Mouse (Mus musculus): ENCODE data around the gene Top3a. TPM values are rescaled to one million over a fixed set of nuclear protein-coding genes. Genes with fewer than 3 reads are reported as not detected.

Top3a gene
- polyA plus RNA-seq, 1 experiment from 2014 or later = 6.7 TPM

DNA sequence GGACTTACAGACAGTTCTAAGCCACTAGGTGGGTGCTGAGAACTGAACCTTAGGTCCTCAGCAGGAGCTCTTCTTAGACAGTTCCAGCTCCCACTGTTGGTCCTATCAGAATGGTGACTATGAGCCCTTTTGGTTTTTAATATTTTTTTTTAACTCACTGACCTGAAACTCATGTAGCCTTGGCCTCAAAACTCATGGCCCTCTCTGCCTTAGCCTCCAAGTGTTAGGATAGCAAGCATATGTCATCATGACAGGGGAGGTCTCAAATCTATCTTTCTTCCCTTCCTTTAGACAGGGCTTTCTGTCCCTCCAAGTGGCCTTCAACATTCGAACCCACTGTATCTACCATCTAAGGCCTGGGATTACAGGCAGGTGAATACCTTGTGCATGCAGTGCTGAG is 23.7 kb upstream of the Top3a start:
- 56% methylated on average over 1 of the region's 1 CpGs for WGBS (ENCODE audit: insufficient replicate concordance)
- Histone ChIP-seq H3K4me3 (replicated peaks) (no peak overlapping the region), H3K9ac (no peak overlapping the region), H3K4me2 (no peak overlapping the region), H3K9me3 (replicated peaks) (no peaks in the 10 kb centered on the region), H3K4me1 (replicated peaks) (peaks cover 5% of the 10 kb centered on the region), H3K27ac (no peak overlapping the region), H3K36me3 (peaks cover 63% of the 10 kb centered on the region), H3K27me3 (no peaks in the 10 kb centered on the region)
- DNase-seq (no peak), ATAC-seq (ENCODE audit: low read depth) (no peak)

DNA sequence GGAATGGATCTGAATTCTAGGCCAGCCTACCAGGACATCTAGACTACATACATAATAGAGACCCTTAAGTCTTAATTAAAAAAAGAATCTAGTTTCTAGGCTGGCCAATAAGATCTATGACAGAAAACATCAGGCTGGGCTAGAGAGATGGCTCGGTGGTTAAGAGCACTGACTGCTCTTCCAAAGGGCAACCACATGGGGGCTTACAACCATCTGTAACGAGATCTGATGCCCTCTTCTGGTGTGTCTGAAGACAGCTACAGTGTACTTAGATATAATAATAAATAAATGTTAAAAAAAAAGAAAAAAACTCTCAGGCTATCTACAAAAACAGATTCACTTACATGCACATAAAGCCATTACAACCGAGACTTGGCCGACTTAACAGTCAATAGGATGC is 22.8 kb upstream of the Top3a start:
- no peak overlapping the region for H3K9ac ChIP-seq
- DNase-seq (no peak), ATAC-seq (ENCODE audit: low read depth) (no peak)
- peaks cover 5% of the 10 kb centered on the region for H3K4me1 ChIP-seq (replicated peaks)
- H3K36me3 ChIP-seq = peaks cover 66% of the 10 kb centered on the region
- no peak overlapping the region for H3K4me2 ChIP-seq
- H3K4me3 ChIP-seq (replicated peaks) = no peak overlapping the region
- H3K9me3 ChIP-seq (replicated peaks) = no peaks in the 10 kb centered on the region
- H3K27me3 ChIP-seq = no peaks in the 10 kb centered on the region
- H3K27ac ChIP-seq = no peak overlapping the region
- WGBS (ENCODE audit: insufficient replicate concordance) = 71% methylated on average over 4 of the region's 4 CpGs

DNA sequence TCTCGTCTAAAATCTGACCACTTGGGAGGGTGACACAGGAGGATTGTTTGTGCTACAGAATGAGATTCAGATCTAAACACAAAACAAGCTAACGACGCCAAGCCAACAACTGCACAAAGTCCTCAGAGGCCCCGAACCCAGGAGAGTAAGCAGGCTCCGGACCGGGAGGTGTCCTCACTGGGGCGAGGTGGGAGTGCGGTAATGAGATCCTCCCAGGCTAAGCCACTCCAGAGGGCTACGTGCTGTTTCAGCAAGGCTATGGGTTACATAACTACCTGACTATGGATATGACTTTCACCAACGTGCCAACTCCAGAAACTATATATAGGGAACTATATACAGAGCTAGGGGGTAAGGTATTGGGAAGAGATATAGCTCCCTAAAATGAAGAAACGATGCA is 19.2 kb upstream of the Top3a start:
- Histone ChIP-seq H3K36me3 (peaks cover 87% of the 10 kb centered on the region), H3K27ac (no peak overlapping the region), H3K27me3 (no peaks in the 10 kb centered on the region), H3K4me3 (replicated peaks) (no peak overlapping the region), H3K9me3 (replicated peaks) (no peaks in the 10 kb centered on the region), H3K4me1 (replicated peaks) (no peaks in the 10 kb centered on the region), H3K9ac (no peak overlapping the region), H3K4me2 (no peak overlapping the region)
- 84% methylated on average over 11 of the region's 11 CpGs for WGBS (ENCODE audit: insufficient replicate concordance)
- DNase-seq (no peak), ATAC-seq (ENCODE audit: low read depth) (no peak)

DNA sequence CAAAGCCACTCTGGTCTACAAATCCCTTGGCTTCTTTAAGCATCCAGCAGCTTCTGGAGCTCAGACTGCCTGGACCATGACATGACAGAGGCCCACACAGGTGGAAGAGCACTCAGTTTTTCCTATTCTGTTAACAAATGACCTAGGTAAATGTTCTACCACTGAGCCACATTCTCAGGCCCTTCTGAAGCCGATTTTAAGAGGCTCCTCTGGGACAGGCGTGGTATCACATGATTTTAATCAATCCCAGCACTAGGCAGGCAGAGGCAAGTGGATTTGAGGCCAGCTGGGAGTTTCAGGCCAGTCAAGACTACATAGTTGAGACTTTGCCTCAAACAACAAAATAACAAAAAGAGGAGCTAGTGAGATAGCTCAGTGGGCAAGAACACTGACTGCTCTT is 13.3 kb upstream of the Top3a start:
- no peaks in the 10 kb centered on the region for H3K27me3 ChIP-seq
- no peak overlapping the region for H3K27ac ChIP-seq
- WGBS (ENCODE audit: insufficient replicate concordance) = 74% methylated on average over 2 of the region's 2 CpGs
- no peaks in the 10 kb centered on the region for H3K9me3 ChIP-seq (replicated peaks)
- H3K4me3 ChIP-seq (replicated peaks) = no peak overlapping the region
- H3K4me2 ChIP-seq = no peak overlapping the region
- DNase-seq = no peak
- no peaks in the 10 kb centered on the region for H3K4me1 ChIP-seq (replicated peaks)
- H3K36me3 ChIP-seq = peaks cover 90% of the 10 kb centered on the region
- H3K9ac ChIP-seq = no peak overlapping the region
- no peak for ATAC-seq (ENCODE audit: low read depth)

DNA sequence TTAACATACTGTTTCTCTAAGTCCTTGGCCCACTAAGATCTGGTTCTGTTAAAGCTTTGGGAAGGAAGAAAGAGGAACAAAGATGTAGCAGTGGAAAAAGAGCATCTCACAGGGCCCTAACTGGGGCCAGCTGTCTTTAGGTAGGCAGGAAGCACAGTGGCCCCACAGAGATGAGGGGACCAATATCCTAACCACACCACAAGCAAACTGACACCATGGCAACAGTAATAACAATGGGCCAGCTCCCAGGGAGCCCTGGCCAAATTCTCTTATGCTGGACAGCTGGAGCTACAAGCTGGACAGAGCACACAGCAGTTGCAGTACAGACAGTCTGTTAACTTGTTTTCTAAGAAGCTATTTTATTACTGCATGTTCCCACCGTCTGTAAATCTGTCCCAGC is 10.4 kb upstream of the Top3a start:
- Histone ChIP-seq H3K4me1 (replicated peaks) (peaks cover 11% of the 10 kb centered on the region; the same call in 1 of the 2 replicates), H3K4me3 (replicated peaks) (no peak overlapping the region), H3K27ac (no peak overlapping the region), H3K4me2 (no peak overlapping the region), H3K36me3 (peaks cover 89% of the 10 kb centered on the region), H3K27me3 (no peaks in the 10 kb centered on the region), H3K9ac (no peak overlapping the region), H3K9me3 (replicated peaks) (no peaks in the 10 kb centered on the region)
- DNase-seq (no peak), ATAC-seq (ENCODE audit: low read depth) (no peak)
- 61% methylated on average over 1 of the region's 1 CpGs for WGBS (ENCODE audit: insufficient replicate concordance)

DNA sequence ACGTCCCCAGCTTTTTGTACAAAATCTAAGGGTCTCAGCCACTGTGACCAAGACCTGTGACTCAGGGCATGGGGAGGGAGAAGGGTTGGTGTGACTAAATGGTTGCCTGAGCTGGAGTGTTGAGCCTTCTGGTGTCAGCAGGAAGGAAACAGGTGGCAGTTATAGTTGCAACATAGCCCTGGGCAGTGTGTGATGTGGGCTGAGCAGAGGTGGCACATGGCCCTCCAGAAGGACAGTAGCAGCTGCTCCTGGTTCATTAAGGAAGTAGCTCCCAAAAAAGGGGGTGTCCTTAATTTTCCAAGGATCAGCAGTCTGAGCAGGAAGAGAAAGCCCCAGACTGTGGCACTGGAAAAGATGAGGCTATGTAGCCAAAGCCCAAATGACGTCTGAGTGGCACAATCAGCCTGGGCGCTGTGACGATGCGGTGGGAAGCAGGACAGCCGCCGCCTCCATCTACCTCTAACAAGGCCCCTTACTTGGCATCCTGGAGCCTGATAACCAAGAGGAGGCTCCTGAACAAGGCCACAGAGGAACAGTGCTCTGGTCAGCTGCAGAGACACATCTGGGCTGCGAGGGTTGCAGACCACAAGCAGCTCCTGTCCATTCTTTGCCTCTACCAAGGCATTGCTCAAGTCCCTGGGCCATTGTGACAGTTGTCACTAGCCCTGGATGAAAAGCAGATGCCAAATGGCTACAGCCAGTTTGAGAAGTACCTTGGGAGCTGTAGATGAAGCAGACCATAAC is 7.2 kb upstream of the Top3a start:
- ATAC-seq (ENCODE audit: low read depth) = no peak

DNA sequence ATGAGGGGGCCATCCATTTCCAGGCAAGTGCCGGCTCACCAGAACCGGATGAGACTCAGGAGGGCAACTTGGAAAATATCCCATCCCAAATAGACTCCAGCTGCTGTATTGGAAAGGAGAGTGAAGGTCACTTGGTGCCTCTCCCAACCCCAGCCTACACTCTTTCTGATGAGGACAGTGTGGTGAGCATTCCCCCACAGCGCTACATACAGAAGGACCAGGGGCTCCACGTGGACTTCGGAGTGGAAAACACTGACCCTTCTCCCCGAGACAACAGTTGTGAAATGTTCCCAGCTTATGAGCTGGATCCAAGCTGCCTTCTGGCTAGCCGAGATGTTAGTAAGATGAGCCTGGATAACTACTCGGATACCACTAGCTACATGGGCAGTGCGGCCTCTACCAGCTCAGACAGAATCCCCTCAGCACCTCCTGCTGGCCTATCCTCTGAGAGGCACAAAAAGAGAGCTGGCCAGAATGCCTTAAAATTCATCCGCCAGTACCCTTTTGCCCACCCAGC is 2.6 kb upstream of the Top3a start:
- H3K36me3 ChIP-seq = peaks cover 51% of the 10 kb centered on the region
- no peak for DNase-seq

More for the DNA sequence above, 7.2 kb upstream of the Top3a start:
- WGBS (ENCODE audit: insufficient replicate concordance) = 74% methylated on average over 8 of the region's 8 CpGs
- Histone ChIP-seq H3K4me2 (no peak overlapping the region), H3K27ac (no peak overlapping the region), H3K4me1 (replicated peaks) (peaks cover 43% of the 10 kb centered on the region), H3K9ac (no peak overlapping the region), H3K36me3 (peaks cover 87% of the 10 kb centered on the region), H3K4me3 (replicated peaks) (no peak overlapping the region), H3K27me3 (no peaks in the 10 kb centered on the region), H3K9me3 (replicated peaks) (no peaks in the 10 kb centered on the region)
- DNase-seq = no peak

DNA sequence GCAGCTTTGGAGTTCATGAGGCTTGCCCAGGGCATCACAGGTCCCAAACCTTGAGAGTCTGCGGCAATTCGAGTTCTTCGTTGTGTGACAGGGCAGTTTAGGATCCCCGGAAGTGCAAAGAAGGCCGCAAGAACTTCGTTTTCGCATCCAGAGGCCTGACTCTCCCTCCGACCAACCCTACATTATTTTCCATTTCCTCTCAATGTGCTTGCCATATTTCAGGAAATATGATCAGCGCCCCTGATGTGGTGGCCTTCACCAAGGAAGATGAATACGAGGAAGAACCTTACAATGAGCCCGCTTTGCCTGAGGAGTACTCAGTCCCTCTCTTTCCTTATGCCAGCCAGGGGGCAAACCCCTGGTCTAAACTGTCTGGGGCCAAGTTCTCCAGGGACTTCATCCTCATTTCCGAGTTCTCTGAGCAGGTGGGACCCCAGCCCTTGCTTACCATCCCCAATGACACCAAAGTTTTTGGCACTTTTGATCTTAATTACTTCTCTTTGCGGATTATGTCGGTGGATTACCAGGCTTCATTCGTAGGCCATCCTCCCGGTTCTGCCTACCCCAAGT is 721 bp upstream of the Top3a start:
- 22% methylated on average over 16 of the region's 16 CpGs for WGBS (ENCODE audit: insufficient replicate concordance)
- Histone ChIP-seq H3K4me3 (replicated peaks) (peak overlapping the region; percentile 85), H3K27me3 (no peaks in the 10 kb centered on the region)

More for the DNA sequence above, 2.6 kb upstream of the Top3a start:
- peaks cover 77% of the 10 kb centered on the region for H3K4me1 ChIP-seq (replicated peaks)
- no peaks in the 10 kb centered on the region for H3K9me3 ChIP-seq (replicated peaks)
- no peaks in the 10 kb centered on the region for H3K27me3 ChIP-seq
- H3K27ac ChIP-seq = no peak overlapping the region
- 80% methylated on average over 10 of the region's 10 CpGs for WGBS (ENCODE audit: insufficient replicate concordance)
- H3K9ac ChIP-seq = peak overlapping the region; percentile 63
- no peak for ATAC-seq (ENCODE audit: low read depth)
- H3K4me2 ChIP-seq = peak overlapping the region; percentile 91
- peak overlapping the region; percentile 85 for H3K4me3 ChIP-seq (replicated peaks)

DNA sequence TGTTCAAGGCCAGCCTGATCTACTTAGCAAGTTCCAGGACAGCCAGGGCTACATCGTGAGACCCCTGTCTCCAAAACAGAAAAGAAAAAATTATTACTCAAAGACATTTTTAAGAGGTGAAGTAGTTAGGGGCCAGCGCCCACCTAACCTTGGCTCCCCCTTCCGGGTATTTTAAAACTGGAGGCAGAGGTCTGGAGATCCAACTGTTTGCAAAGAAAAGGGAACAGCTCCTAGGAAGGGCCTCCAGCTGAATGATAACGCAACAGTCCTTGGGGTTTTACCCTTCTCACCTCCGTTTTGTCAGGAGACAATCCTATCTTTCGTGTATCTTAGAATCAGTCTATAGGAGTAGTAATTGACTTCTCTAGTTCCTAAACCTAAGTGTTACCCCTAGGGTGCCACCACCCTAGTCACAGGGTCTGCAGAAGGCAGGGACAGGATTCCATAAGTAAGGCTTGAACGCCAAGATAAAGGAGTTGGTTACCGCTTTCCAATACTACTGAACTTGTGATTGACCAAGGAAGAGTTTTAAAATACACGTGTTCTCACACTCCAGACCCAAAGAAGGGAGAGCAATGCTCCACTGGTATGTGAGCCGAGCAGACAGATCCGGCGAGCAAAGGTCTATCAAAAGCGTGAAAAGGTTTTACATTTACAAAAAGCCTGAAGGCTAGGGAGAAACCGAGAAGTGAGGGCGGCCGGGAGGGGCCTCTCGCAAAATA is 897 bp downstream of the Top3a start:
- 3% methylated on average over 17 of the region's 17 CpGs for WGBS (ENCODE audit: insufficient replicate concordance)
- H3K27ac ChIP-seq = peak overlapping the region; percentile 91
- no peaks in the 10 kb centered on the region for H3K27me3 ChIP-seq
- H3K9ac ChIP-seq = peak overlapping the region; percentile 87
- H3K4me3 ChIP-seq (replicated peaks) = peak overlapping the region; percentile 85
- 0 out of 2 replicates have a peak, but pooled peaks have one; percentile 17 for ATAC-seq (ENCODE audit: low read depth)
- no peak for DNase-seq
- peak overlapping the region; percentile 91 for H3K4me2 ChIP-seq
- H3K36me3 ChIP-seq = peaks cover 25% of the 10 kb centered on the region
- H3K9me3 ChIP-seq (replicated peaks) = no peaks in the 10 kb centered on the region
- peaks cover 66% of the 10 kb centered on the region for H3K4me1 ChIP-seq (replicated peaks)

More for the DNA sequence above, 721 bp upstream of the Top3a start:
- Histone ChIP-seq H3K4me1 (replicated peaks) (peaks cover 79% of the 10 kb centered on the region), H3K4me2 (peak overlapping the region; percentile 91), H3K9me3 (replicated peaks) (no peaks in the 10 kb centered on the region), H3K27ac (peak overlapping the region; percentile 91), H3K9ac (peak overlapping the region; percentile 87), H3K36me3 (peaks cover 34% of the 10 kb centered on the region)
- ATAC-seq (ENCODE audit: low read depth) = no peak
- no peak for DNase-seq

DNA sequence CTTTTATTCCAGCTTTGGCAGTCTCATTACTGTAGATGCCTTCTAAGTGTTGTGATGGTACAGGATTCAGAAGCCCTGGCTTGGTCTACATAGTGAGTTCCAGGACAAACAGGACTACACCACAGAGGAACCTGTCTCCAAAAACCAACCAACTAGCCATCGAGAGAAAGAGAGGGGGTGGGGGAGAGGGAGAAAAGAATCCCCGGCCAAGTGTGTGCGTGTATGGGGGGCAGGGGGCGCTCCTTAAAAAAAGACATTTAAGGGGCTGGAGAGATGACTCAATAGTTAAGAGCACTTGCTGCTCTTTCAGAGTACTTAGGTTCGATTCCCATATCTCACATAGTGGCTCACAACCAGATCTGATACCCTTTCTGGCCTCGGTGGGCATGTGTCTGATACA is 1.6 kb downstream of the Top3a start:
- peaks cover 20% of the 10 kb centered on the region for H3K36me3 ChIP-seq
- peak overlapping the region; percentile 85 for H3K4me3 ChIP-seq (replicated peaks)
- H3K4me2 ChIP-seq = peak overlapping the region; percentile 91
- no peak for ATAC-seq (ENCODE audit: low read depth)
- 24% methylated on average over 6 of the region's 6 CpGs for WGBS (ENCODE audit: insufficient replicate concordance)
- H3K27me3 ChIP-seq = no peaks in the 10 kb centered on the region
- no peak for DNase-seq
- no peaks in the 10 kb centered on the region for H3K9me3 ChIP-seq (replicated peaks)
- peak overlapping the region; percentile 91 for H3K27ac ChIP-seq
- peaks cover 59% of the 10 kb centered on the region for H3K4me1 ChIP-seq (replicated peaks)
- H3K9ac ChIP-seq = peak overlapping the region; percentile 87

DNA sequence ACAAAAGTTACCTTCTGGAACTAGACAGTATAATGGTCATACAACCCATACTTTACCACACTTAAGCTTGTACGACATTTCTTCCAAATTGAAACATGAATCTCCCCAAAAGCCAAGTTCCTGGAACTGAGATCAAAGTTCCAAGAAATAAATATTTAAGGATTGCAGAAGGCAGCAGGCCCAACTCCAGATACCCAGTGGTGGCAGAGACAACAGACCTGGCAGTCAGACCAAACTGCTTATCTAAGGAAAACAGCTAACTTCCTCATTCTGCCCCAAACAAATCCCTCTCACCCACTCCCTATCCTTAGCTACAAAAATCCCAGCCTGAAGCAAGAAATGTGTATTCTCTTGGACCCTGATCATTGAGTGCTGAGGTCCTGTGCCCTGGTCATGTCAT is 2.3 kb downstream of the Top3a start:
- Histone ChIP-seq H3K4me2 (peak overlapping the region; percentile 91), H3K4me1 (replicated peaks) (peaks cover 52% of the 10 kb centered on the region), H3K27ac (no peak overlapping the region), H3K9me3 (replicated peaks) (no peaks in the 10 kb centered on the region), H3K36me3 (peaks cover 13% of the 10 kb centered on the region), H3K9ac (peak overlapping the region; percentile 87; the same call in 1 of the 2 replicates), H3K27me3 (no peaks in the 10 kb centered on the region), H3K4me3 (replicated peaks) (peak overlapping the region; percentile 85; the same call in 1 of the 2 replicates)
- WGBS (ENCODE audit: insufficient replicate concordance) = 10% methylated on average over 1 of the region's 1 CpGs
- ATAC-seq (ENCODE audit: low read depth) (no peak), DNase-seq (peak; percentile 39)
